21 mouse cellular contexts compared by ENCODE assay signal in the genomic region with DNA sequence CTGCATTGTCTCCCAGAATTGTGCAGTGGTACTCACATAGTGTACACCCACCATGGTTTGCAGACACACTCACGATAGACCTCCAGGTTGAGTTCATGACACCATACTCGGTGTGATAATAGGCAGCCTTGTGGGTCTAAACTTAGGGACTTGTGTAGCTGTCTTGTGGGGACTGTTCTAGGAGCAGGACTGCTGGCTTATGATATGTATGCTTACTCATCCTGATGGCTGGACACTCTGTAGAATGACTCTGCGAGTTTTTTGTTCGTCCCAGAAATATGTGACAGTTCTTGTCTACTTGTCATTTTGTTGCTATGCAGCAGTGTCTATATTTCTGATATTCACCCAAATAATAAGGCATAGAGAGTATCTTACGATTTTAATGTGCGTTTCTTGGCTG. TPM values are rescaled to one million over a fixed set of nuclear protein-coding genes. Genes with fewer than 3 reads are reported as not detected.
DNase-seq lines count a peak whose midpoint lies in the region; ATAC-seq lines count a peak whose summit lies in the region.
"Had no signal": no experiment of that assay in that cellular context is flagged by ENCODE, and none has a peak within 500 bp of the region (broad histone marks: within the 10 kb centered on the region; RNA-seq: fewer than 3 reads in every experiment).

No protein-coding gene starts in this region.

- H3K27me3 ChIP-seq in heart, embryonic 10.5 days (ENCODE audit: insufficient read depth, poor library complexity, severe bottlenecking): no peaks in the 10 kb centered on the region
- no peaks in the 10 kb centered on the region for H3K27me3 ChIP-seq in liver, embryonic 12.5 days (replicated peaks)
- H3K27me3 ChIP-seq in liver, embryonic 13.5 days: no peaks in the 10 kb centered on the region
- H3K27me3 ChIP-seq: embryonic facial prominence, embryonic 13.5 days; forebrain, embryonic 13.5 days; heart, embryonic 15.5 days; Patski had no signal

- H3K4me2 ChIP-seq in liver, embryonic 12.5 days: no peak overlapping the region
- no peak overlapping the region for H3K4me2 ChIP-seq in liver, embryonic 13.5 days
- H3K4me2 ChIP-seq: embryonic facial prominence, embryonic 13.5 days; forebrain, embryonic 13.5 days; heart, embryonic 15.5 days; hindbrain, embryonic 14.5 days had no signal

- H3K36me3 ChIP-seq in heart, embryonic 10.5 days: peaks cover 7% of the 10 kb centered on the region; the same call in 1 of the 2 replicates
- H3K36me3 ChIP-seq in liver, embryonic 12.5 days: no peaks in the 10 kb centered on the region
- H3K36me3 ChIP-seq in liver, embryonic 13.5 days: no peaks in the 10 kb centered on the region
- H3K36me3 ChIP-seq: embryonic facial prominence, embryonic 13.5 days; hindbrain, embryonic 10.5 days had no signal

- peak; percentile 71 for ATAC-seq in liver, embryonic 12.5 days
- ATAC-seq in liver, embryonic 13.5 days (ENCODE audit: low read depth): peak; percentile 45; the same call in 1 of the 2 replicates
- ATAC-seq: activated CD4-positive, CD25-positive, alpha-beta regulatory T cell, adult 4 months; forebrain, embryonic 13.5 days; forebrain, postnatal 0 days; Patski had no signal

- WGBS in heart, embryonic 10.5 days: 84% methylated on average over 6 of the region's 6 CpGs
- 53% methylated on average over 6 of the region's 6 CpGs for WGBS in liver, embryonic 12.5 days (ENCODE audit: insufficient replicate concordance)
- WGBS in liver, embryonic 13.5 days (ENCODE audit: insufficient replicate concordance): 53% methylated on average over 6 of the region's 6 CpGs

- DNase-seq in heart, embryonic 10.5 days (ENCODE audit: low spot score): peak; percentile 71
- DNase-seq in heart, postnatal 25 days (ENCODE audit: low spot score): no peak
- no peak for DNase-seq in liver
- DNase-seq in liver, embryonic 13.5 days: no peak
- DNase-seq in testis, postnatal 10 days (ENCODE audit: low spot score): no peak
- no peak for DNase-seq in cerebellum, adult 9-11 months
- DNase-seq: adrenal gland, postnatal 14 days; cerebellum, adult 11-12 months; cerebellum, adult 9-10 months; cerebellum, postnatal 36 days; forebrain, postnatal 0 days; gastrocnemius, postnatal 14 days; heart, postnatal 14 days had no signal

- intact Hi-C loops in heart, postnatal 25 days (cut with DNase I): no loop called here

- H3K27ac ChIP-seq in heart, embryonic 10.5 days: no peak overlapping the region
- H3K27ac ChIP-seq in liver, embryonic 12.5 days: no peak overlapping the region; the same call in 1 of the 2 replicates
- H3K27ac ChIP-seq in liver, embryonic 13.5 days: no peak overlapping the region
- H3K27ac ChIP-seq: embryonic facial prominence, embryonic 13.5 days; forebrain, embryonic 13.5 days; heart, embryonic 15.5 days; hindbrain, embryonic 10.5 days; hindbrain, embryonic 14.5 days had no signal

- no peak overlapping the region for H3K9ac ChIP-seq in liver, embryonic 12.5 days
- H3K9ac ChIP-seq in liver, embryonic 13.5 days: no peak overlapping the region
- H3K9ac ChIP-seq: embryonic facial prominence, embryonic 13.5 days; forebrain, embryonic 13.5 days; forebrain, postnatal 0 days; heart, embryonic 15.5 days; hindbrain, embryonic 14.5 days had no signal

- H3K4me3 ChIP-seq in heart, embryonic 10.5 days: no peak overlapping the region
- no peak overlapping the region for H3K4me3 ChIP-seq in liver, embryonic 12.5 days
- H3K4me3 ChIP-seq in liver, embryonic 13.5 days (replicated peaks): no peak overlapping the region
- H3K4me3 ChIP-seq: embryonic facial prominence, embryonic 13.5 days; forebrain, embryonic 13.5 days; heart, embryonic 15.5 days; hindbrain, embryonic 10.5 days had no signal

- no peaks in the 10 kb centered on the region for H3K9me3 ChIP-seq in heart, embryonic 10.5 days
- H3K9me3 ChIP-seq in liver, embryonic 12.5 days (replicated peaks): no peaks in the 10 kb centered on the region
- H3K9me3 ChIP-seq in liver, embryonic 13.5 days (replicated peaks): no peaks in the 10 kb centered on the region
- H3K9me3 ChIP-seq: embryonic facial prominence, embryonic 13.5 days; forebrain, embryonic 13.5 days; heart, embryonic 15.5 days; hindbrain, embryonic 10.5 days had no signal

- H3K4me1 ChIP-seq in heart, embryonic 10.5 days: peaks cover 4% of the 10 kb centered on the region; the same call in 1 of the 2 replicates
- H3K4me1 ChIP-seq in liver, embryonic 12.5 days: peaks cover 18% of the 10 kb centered on the region
- H3K4me1 ChIP-seq in liver, embryonic 13.5 days (replicated peaks): peaks cover 10% of the 10 kb centered on the region
- H3K4me1 ChIP-seq: forebrain, embryonic 13.5 days; heart, embryonic 15.5 days; hindbrain, embryonic 10.5 days had no signal

RNA-seq across cellular contexts. Expression of a gene that starts 23.3 kb away (rescaled TPM):
- polyA plus RNA-seq in heart, embryonic 10.5 days (2016; fragmentation: Nextera tagmentation; extraction: Ambion mirVana): 15.1 and 31.1 TPM in 2 replicates
- total RNA-seq in heart, postnatal 25 days (2021): 10 to 100 TPM in 1 of 2 experiments, 1 to 10 TPM in 1; 8.4 to 10.3 TPM
- polyA plus RNA-seq in liver, embryonic 12.5 days (2016; fragmentation: Nextera tagmentation; extraction: Ambion mirVana): 6.8 and 7.0 TPM in 2 replicates
- polyA plus RNA-seq in liver, embryonic 13.5 days (2015; fragmentation: Nextera tagmentation; extraction: Ambion mirVana): 6.6 and 7.0 TPM in 2 replicates
- polyA plus RNA-seq: Patski had no signal

RNA-seq across cellular contexts. Expression of a gene that starts 24.9 kb away (rescaled TPM):
- 0.71 and 1.9 TPM in 2 replicates for polyA plus RNA-seq in heart, embryonic 10.5 days (2016; fragmentation: Nextera tagmentation; extraction: Ambion mirVana)
- total RNA-seq in heart, postnatal 25 days (2021): 1 to 10 TPM in 1 of 2 experiments, under 1 TPM in 1; 0.98 to 1.4 TPM
- 3.9 and 4.1 TPM in 2 replicates for polyA plus RNA-seq in liver, embryonic 12.5 days (2016; fragmentation: Nextera tagmentation; extraction: Ambion mirVana)
- 3.5 and 4.8 TPM in 2 replicates for polyA plus RNA-seq in liver, embryonic 13.5 days (2015; fragmentation: Nextera tagmentation; extraction: Ambion mirVana)
